Mouse (Mus musculus) testis, adult 2 months (tissue): ENCODE results near the gene Tldc1.
A peak's percentile ranks its signal among the peaks of the same experiment; 100 is the strongest.

Experiments
- CTCF ChIP-seq: fragments of 200-500 bp; IDR thresholded peaks from 2 replicates; pipeline ENCODE4 v1.5.1; 2012; ENCODE audit warnings: low read depth, mild to moderate bottlenecking, inconsistent platforms, low read length, moderate library complexity; ENCODE audit not compliant: control insufficient read depth, insufficient read depth, insufficient replicate concordance
- POLR2A ChIP-seq: fragments of 200-500 bp; IDR thresholded peaks from 2 replicates; pipeline ENCODE4 v1.6.1; 2012; ENCODE audit warnings: low read depth, mild to moderate bottlenecking, inconsistent platforms, low read length, moderate library complexity; ENCODE audit not compliant: control insufficient read depth

DNA sequence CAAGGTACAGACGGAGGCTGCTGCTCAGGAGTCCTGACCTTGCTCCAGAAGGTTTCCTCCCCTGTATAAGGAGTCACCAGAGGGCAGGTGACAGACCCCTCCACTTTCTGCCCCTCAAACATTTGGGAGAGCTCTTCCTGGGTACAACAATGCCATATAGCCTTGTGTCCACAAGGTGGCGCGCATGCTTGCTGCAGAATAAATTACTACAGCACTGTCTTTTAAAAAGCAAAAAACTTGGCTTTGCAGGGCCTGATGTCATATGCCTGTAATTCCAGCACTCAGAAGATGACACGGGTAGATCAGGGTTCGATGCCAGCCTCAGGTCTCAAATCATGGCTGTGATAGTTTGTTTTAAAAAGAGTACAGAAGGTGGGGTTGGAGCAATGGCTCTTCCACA is 4.5 kb upstream of the Tldc1 start:
- TF ChIP-seq CTCF (peak; percentile 57), POLR2A (no peak)
